Mouse (Mus musculus) neural tube, embryonic 14.5 days (tissue): ENCODE results near the gene Gm266. TPM values are rescaled to one million over a fixed set of nuclear protein-coding genes. Genes with fewer than 3 reads are reported as not detected.
"Not testable (repeated sequence)": the region's sequence is repeated elsewhere in the genome, so short reads cannot be mapped to it uniquely, and the experiment has no call there.

Experiments
- ATAC-seq: fragments of 200-750 bp; cut with Nextera tagmentation; 2 replicates; pipeline ENCODE4 v1.8.0; 2017; ENCODE audit warnings: low read depth, mild to moderate bottlenecking, moderate TSS enrichment, moderate library complexity
- H3K27ac ChIP-seq: fragments of 300-500 bp; sonication (generic); 2 replicates; pipeline ENCODE4 v1.5.1; 2014; ENCODE audit warnings: low read depth, mild to moderate bottlenecking, control low read depth, low read length, moderate library complexity, mixed read lengths
- H3K27me3 ChIP-seq: fragments of 300-500 bp; sonication (generic); 2 replicates; pipeline ENCODE4 v1.6.1; 2014; ENCODE audit warnings: low read length; ENCODE audit not compliant: control insufficient read depth, insufficient read depth
- H3K36me3 ChIP-seq: fragments of 300-500 bp; sonication (generic); 2 replicates; pipeline ENCODE4 v1.6.1; 2014; ENCODE audit warnings: low read length, mixed read lengths; ENCODE audit not compliant: control insufficient read depth, insufficient read depth
- H3K4me1 ChIP-seq: fragments of 300-500 bp; sonication (generic); 2 replicates; pipeline ENCODE4 v1.6.1; 2014; ENCODE audit warnings: low read length; ENCODE audit not compliant: control insufficient read depth, insufficient read depth
- H3K4me2 ChIP-seq: fragments of 300-500 bp; sonication (generic); 2 replicates; pipeline ENCODE4 v1.6.1; 2014; ENCODE audit warnings: mild to moderate bottlenecking, low read depth, low read length, control low read depth
- H3K4me3 ChIP-seq: fragments of 300-500 bp; sonication (generic); 2 replicates; pipeline ENCODE4 v1.5.1; 2014; ENCODE audit warnings: low read depth, low read length, control low read depth, mixed read lengths
- H3K9ac ChIP-seq: fragments of 300-500 bp; sonication (generic); replicated peaks from 2 replicates; pipeline ENCODE4 v1.6.1; 2014; ENCODE audit warnings: low read depth, mild to moderate bottlenecking, control low read depth, low read length, mixed read lengths
- H3K9me3 ChIP-seq: fragments of 300-500 bp; sonication (generic); 2 replicates; pipeline ENCODE4 v1.6.1; 2016; ENCODE audit warnings: low read length; ENCODE audit not compliant: control insufficient read depth
- WGBS: fragments of 180-500 bp; shearing (Covaris S2); extraction: QIAGEN DNeasy Blood & Tissue Kit; methylation state at CpG from one replicate; pipeline ENCODE4 v1.1.7; 2014; 5-methylcytosine and 5-hydroxymethylcytosine counted together
- polyA plus RNA-seq: library from polyadenylated mRNA; unstranded; fragments of >200 nt; fragmentation: Nextera tagmentation; extraction: Ambion mirVana; gene quantifications from 2 replicates; pipeline ENCODE4 v1.2.1, GENCODE M21; 2014

Gm266 gene
- polyA plus RNA-seq, 1 experiment from 2014 or later, result 1.3 TPM

GRCm38 (mm10) chr12:111518391-111518790 lies 32.8 kb upstream of the Gm266 start:
- Histone ChIP-seq H3K4me1 (no peaks in the 10 kb centered on the region), H3K4me3 (no peak overlapping the region), H3K9ac (no peak overlapping the region), H3K27me3 (no peaks in the 10 kb centered on the region), H3K36me3 (no peaks in the 10 kb centered on the region), H3K9me3 (no peaks in the 10 kb centered on the region), H3K27ac (no peak overlapping the region), H3K4me2 (no peak overlapping the region)
- no peak for ATAC-seq
- 93% methylated on average over 9 of the region's 9 CpGs for WGBS

- H3K9me3 ChIP-seq, result no peaks in the 10 kb centered on the region
- no peak overlapping the region for H3K4me2 ChIP-seq
- no peak overlapping the region for H3K4me3 ChIP-seq
- ATAC-seq, result no peak
- 68% methylated on average over 4 of the region's 4 CpGs for WGBS
- H3K9ac ChIP-seq, result no peak overlapping the region
- no peaks in the 10 kb centered on the region for H3K27me3 ChIP-seq
- H3K27ac ChIP-seq, result no peak overlapping the region
- H3K4me1 ChIP-seq, result no peaks in the 10 kb centered on the region
- no peaks in the 10 kb centered on the region for H3K36me3 ChIP-seq
Observed at GRCm38 (mm10) chr12:111517901-111518300, 32.3 kb upstream of the Gm266 start.

GRCm38 (mm10) chr12:111516826-111517225 lies 31.2 kb upstream of the Gm266 start:
- no peak overlapping the region for H3K9ac ChIP-seq
- no peaks in the 10 kb centered on the region for H3K27me3 ChIP-seq
- H3K4me3 ChIP-seq, result no peak overlapping the region
- 93% methylated on average over 6 of the region's 6 CpGs for WGBS
- no peak overlapping the region for H3K4me2 ChIP-seq
- ATAC-seq, result no peak
- no peaks in the 10 kb centered on the region for H3K9me3 ChIP-seq
- no peaks in the 10 kb centered on the region for H3K36me3 ChIP-seq
- no peaks in the 10 kb centered on the region for H3K4me1 ChIP-seq
- no peak overlapping the region for H3K27ac ChIP-seq

- Histone ChIP-seq H3K27ac (no peak overlapping the region), H3K9ac (no peak overlapping the region), H3K9me3 (no peaks in the 10 kb centered on the region), H3K36me3 (no peaks in the 10 kb centered on the region), H3K4me3 (no peak overlapping the region), H3K4me1 (no peaks in the 10 kb centered on the region), H3K27me3 (no peaks in the 10 kb centered on the region), H3K4me2 (no peak overlapping the region)
- WGBS, result 92% methylated on average over 5 of the region's 5 CpGs
- no peak for ATAC-seq
Observed at GRCm38 (mm10) chr12:111515920-111516319, 30.3 kb upstream of the Gm266 start.

GRCm38 (mm10) chr12:111514874-111515649 lies 29.4 kb upstream of the Gm266 start:
- no peak overlapping the region for H3K4me3 ChIP-seq

GRCm38 (mm10) chr12:111514231-111514792 lies 28.7 kb upstream of the Gm266 start:
- Histone ChIP-seq H3K4me3 (no peak overlapping the region), H3K4me2 (no peak overlapping the region), H3K27me3 (no peaks in the 10 kb centered on the region), H3K4me1 (no peaks in the 10 kb centered on the region), H3K27ac (peak overlapping the region; percentile 35; the same call in 1 of the 2 replicates), H3K36me3 (no peaks in the 10 kb centered on the region), H3K9me3 (no peaks in the 10 kb centered on the region), H3K9ac (no peak overlapping the region)
- peak; percentile 49; the same call in 1 of the 2 replicates for ATAC-seq
- 56% methylated on average over 7 of the region's 7 CpGs for WGBS

More at GRCm38 (mm10) chr12:111514874-111515649, 29.4 kb upstream of the Gm266 start:
- Histone ChIP-seq H3K4me1 (no peaks in the 10 kb centered on the region), H3K27ac (peak overlapping the region; percentile 35; the same call in 1 of the 2 replicates), H3K36me3 (no peaks in the 10 kb centered on the region), H3K4me2 (no peak overlapping the region), H3K27me3 (no peaks in the 10 kb centered on the region), H3K9me3 (no peaks in the 10 kb centered on the region), H3K9ac (no peak overlapping the region)
- no peak for ATAC-seq
- WGBS, result 72% methylated on average over 7 of the region's 7 CpGs

GRCm38 (mm10) chr12:111513673-111514072 lies 28.1 kb upstream of the Gm266 start:
- Histone ChIP-seq H3K4me3 (no peak overlapping the region), H3K9ac (no peak overlapping the region), H3K4me1 (no peaks in the 10 kb centered on the region), H3K9me3 (no peaks in the 10 kb centered on the region), H3K27ac (peak overlapping the region; percentile 35; the same call in 1 of the 2 replicates), H3K36me3 (no peaks in the 10 kb centered on the region), H3K4me2 (no peak overlapping the region), H3K27me3 (no peaks in the 10 kb centered on the region)
- ATAC-seq, result peak; percentile 73
- WGBS, result 46% methylated on average over 5 of the region's 5 CpGs

GRCm38 (mm10) chr12:111512572-111513063 lies 27.0 kb upstream of the Gm266 start:
- 90% methylated on average over 12 of the region's 12 CpGs for WGBS
- Histone ChIP-seq H3K4me2 (no peak overlapping the region), H3K4me1 (no peaks in the 10 kb centered on the region), H3K36me3 (no peaks in the 10 kb centered on the region), H3K9ac (no peak overlapping the region), H3K9me3 (no peaks in the 10 kb centered on the region), H3K4me3 (no peak overlapping the region), H3K27ac (no peak overlapping the region), H3K27me3 (no peaks in the 10 kb centered on the region)
- ATAC-seq, result no peak

GRCm38 (mm10) chr12:111508438-111508837 lies 22.8 kb upstream of the Gm266 start:
- not testable (repeated sequence) for H3K9ac ChIP-seq, H3K4me3 ChIP-seq, H3K36me3 ChIP-seq, H3K27me3 ChIP-seq, H3K27ac ChIP-seq, H3K4me2 ChIP-seq, H3K9me3 ChIP-seq, H3K4me1 ChIP-seq, ATAC-seq
- 79% methylated on average over 3 of the region's 3 CpGs for WGBS
